Mouse (Mus musculus): ENCODE measurements around the gene Gdf7.

Gene Gdf7

GRCm38 (mm10) chr12:8298361-8299142, 3.2 kb downstream of the Gdf7 start:
- DNase-seq (ENCODE audit: extremely low spot score, low read depth, low spot score), result no peak

DNA sequence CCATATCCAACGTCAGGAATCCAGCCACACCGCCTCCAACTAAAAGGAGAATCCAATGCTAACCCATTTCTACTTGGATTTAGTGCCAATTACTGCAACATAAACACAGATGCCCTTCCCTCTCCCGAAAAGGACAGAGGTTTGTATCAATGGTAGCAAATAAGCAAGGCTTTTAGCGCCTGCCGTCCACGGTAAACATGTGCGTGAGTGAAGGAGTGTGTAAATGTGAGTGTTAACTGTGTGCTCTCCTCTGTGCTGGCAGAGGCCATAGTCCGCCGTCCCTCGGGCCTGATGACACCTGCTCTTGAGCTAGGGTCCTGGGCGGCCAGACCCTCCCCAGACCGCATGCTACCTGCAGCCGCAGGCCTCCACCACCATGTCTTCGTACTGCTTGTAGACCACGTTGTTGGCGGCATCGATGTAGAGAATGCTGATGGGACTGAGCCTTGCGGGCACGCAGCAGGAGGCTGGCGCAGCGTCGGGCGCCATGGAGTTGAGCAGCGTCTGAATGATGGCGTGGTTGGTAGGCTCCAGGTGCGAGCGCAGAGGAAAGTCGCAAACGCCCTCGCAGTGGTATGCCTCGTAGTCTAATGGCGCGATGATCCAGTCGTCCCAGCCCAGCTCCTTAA, 4.1 kb downstream of the Gdf7 start:
- no peak for DNase-seq (ENCODE audit: extremely low spot score, low read depth, low spot score)

DNA sequence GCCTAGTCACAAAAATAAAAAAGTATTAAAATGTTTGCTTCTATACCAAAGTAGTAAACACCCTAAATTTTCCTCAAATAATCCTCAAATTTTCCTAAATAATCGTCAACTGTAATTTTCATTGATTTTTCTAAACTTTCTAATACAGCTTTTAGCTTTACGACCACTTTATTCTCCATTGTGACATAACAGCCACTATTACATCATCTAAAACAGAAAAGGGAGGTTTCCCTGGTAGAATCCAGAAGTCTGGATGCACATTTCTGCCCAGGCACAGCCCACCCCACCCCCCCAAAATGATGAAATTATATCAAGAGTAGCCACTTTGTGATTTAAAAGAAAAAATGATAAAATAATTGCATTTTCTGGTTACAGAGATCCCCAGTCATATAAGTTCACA, 5.6 kb downstream of the Gdf7 start:
- no peak for DNase-seq (ENCODE audit: extremely low spot score, low read depth, low spot score)

GRCm38 (mm10) chr12:8295307-8295913, 6.3 kb downstream of the Gdf7 start:
- DNase-seq (ENCODE audit: extremely low spot score, low read depth, low spot score), result no peak

- no peak for DNase-seq (ENCODE audit: extremely low spot score, low read depth, low spot score)
Measured at GRCm38 (mm10) chr12:8291157-8291853, 10.4 kb downstream of the Gdf7 start.

DNA sequence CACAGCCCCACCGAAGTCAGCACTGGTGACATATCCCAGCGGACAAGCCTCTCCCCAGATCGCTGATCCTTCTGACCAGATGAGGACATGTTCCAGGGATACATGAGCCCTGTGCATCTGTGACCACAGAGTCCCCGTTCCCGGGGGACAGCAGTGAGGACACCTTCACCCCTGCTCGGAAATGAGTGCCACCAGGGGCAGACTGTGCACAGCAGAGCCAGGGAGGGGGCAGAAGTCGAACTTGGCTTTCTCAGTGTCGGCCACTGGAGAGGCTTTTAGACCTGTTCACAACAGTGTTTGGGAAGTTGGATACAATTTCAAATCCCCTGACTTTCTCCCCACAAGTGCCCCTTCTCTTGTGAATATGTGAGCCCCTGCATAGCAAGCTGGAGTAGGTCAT, 12.3 kb downstream of the Gdf7 start:
- DNase-seq (ENCODE audit: extremely low spot score, low read depth, low spot score), result no peak

DNA sequence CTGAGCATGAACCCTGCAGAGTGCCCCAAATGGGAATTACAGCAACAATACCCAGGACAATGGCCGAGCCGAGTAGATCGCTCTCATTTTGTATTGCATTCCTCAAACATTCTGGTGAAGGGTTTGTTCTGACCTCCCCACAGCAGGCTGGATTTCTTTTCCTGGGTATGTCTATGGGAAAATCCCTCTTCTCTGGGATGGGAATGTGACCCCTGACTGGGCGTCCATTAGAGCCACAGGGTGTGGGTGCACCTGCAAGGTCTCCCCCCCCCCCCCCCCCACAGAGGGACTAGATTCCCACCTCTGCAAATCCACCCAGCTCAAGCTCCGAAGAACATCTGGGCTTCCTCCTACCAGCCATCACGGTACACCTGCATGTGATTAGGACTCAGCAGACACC, 12.7 kb downstream of the Gdf7 start:
- no peak for DNase-seq (ENCODE audit: extremely low spot score, low read depth, low spot score)

DNA sequence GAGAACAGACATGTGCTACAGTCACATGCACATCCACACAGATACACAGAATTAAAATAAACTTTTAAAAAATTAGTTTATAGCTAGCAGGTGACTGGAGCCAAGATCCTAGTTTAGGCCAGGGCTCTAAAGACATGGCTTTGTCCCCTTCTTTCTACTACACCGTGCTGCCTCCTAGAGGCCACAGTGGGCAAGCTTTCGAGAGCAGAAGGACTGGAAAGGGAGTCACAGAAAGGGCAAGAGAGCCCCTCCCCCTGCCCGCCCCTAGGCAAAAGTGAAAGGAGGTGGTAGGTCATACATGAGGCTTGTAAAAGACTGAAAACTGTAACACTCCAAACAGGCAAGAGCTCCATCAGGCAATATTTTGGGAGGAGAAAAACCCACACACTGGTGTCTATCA, 13.8 kb downstream of the Gdf7 start:
- no peak for DNase-seq (ENCODE audit: extremely low spot score, low read depth, low spot score)

- DNase-seq (ENCODE audit: extremely low spot score, low read depth, low spot score), result no peak
Measured at GRCm38 (mm10) chr12:8281225-8282017, 20.3 kb downstream of the Gdf7 start.

- DNase-seq (ENCODE audit: extremely low spot score, low read depth, low spot score), result no peak
Measured at GRCm38 (mm10) chr12:8275424-8275823, 26.3 kb downstream of the Gdf7 start.

- DNase-seq (ENCODE audit: extremely low spot score, low read depth, low spot score), result no peak
Measured at GRCm38 (mm10) chr12:8273471-8274171, 28.1 kb downstream of the Gdf7 start.

DNA sequence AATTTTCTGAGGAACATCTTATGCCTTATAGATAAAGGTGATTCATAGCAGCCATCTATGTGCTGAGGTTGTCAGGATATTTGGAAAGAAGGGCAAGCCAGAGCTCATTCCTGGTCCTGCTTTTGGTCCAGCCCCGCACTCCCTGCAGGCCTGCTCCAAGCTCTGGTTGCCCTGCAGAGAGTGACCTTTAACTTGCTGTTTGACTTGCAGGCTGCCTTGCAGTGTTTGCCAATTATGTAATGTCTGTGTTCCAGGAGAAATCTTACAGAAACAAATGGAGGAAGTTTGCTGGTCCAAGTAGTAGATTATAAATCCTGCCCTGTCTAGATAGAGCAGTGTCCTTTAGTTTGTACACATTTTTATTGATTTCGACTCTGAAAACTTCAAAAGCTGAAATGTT, 30.3 kb downstream of the Gdf7 start:
- no peak for DNase-seq (ENCODE audit: extremely low spot score, low read depth, low spot score)

DNA sequence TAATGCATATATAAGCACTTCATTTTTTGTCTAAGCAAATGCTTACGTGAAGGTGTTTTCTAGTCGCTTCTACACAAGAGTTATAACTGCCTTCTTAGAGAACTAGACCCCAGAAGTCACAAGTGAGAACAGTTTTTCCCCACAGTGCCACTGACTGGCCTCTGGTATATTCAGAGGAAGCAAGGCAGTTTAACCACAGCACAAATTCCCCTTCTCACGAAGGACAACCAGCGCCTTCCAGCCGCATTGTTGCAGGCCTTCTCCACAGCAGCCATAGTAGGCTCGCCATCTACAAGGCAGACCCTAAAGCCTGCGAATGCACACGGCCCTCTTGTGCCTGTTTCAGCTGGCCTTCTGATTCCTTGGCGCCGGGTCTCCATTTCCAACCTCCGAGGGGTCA, 32.1 kb downstream of the Gdf7 start:
- DNase-seq (ENCODE audit: extremely low spot score, low read depth, low spot score), result no peak

DNA sequence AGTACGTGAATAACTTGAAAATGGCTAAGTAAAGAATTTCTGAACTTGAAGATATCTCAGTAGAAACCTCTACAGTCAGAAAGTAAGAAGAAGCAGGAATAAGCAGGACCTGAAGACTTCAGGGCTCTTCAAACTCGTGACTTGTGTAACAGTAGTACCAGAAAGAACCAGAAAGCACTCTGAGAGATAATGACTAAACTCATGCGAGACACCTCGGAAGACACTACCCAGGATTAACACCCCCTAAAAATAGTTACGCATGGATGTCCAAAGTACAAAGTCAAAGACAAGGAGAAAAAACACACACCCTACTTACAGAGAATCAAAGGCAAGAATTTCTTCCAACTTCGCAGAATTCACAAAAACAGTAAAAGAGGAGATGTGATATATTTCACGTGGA, 35.4 kb downstream of the Gdf7 start:
- DNase-seq (ENCODE audit: extremely low spot score, low read depth, low spot score), result no peak

DNA sequence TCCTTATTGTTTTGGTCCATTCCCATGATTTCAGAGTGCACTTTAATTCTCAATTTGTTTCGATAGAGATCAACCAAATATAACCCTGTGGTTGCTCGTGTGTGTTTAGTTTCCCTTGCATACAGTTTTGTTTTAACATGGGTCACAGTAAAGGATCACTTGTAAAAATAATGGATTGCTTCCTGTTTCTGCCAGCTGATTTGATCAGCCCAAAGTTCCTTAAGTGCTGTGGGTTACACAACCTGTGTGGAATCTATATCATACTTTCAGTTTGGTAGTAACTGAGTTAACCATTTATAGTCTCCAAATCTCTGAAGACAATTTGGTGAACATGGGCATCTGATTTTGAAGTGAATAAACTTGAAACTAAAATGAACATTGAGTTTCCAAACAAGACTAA, 41.5 kb downstream of the Gdf7 start:
- DNase-seq (ENCODE audit: extremely low spot score, low read depth, low spot score), result no peak

Data from hindlimb bud, embryonic 11.5 days (tissue).